Mouse (Mus musculus) embryonic fibroblast, embryonic 13.5 days (primary cell): ENCODE data around the gene Rgsl1.

Experiments used
- CTCF ChIP-seq: IDR thresholded peaks from 2 replicates; pipeline ENCODE4 v1.5.1; 2011; ENCODE audit warnings: mild to moderate bottlenecking, control low read depth, low read length, moderate library complexity, borderline replicate concordance; ENCODE audit not compliant: insufficient read depth
- POLR2A ChIP-seq: IDR thresholded peaks from 2 replicates; pipeline ENCODE4 v1.6.1; 2011; ENCODE audit warnings: low read depth, mild to moderate bottlenecking, control low read depth, low read length, moderate library complexity

- TF ChIP-seq POLR2A (no peak), CTCF (no peak)
Measured at GRCm38 (mm10) chr1:153776257-153776656, 67.7 kb downstream of the Rgsl1 start.
